Mouse (Mus musculus) skeletal muscle tissue, postnatal 0 days (tissue): Measurements from ENCODE around the gene Apobr. TPM values are rescaled to one million over a fixed set of nuclear protein-coding genes. Genes with fewer than 3 reads are reported as not detected.

ENCODE experiments used
- microRNA-seq, 2 experiments: library from miRNA; unstranded; fragments of <30 nt; microRNA quantifications; one replicate each; pipeline ENCODE4; 2016
- polyA plus RNA-seq: library from polyadenylated mRNA; unstranded; fragments of >200 nt; fragmentation: Nextera tagmentation; extraction: Ambion mirVana; gene quantifications from 2 replicates; pipeline ENCODE4 v1.2.1, GENCODE M21; 2015

The Apobr gene
- 0.72 and 1.1 TPM in 2 replicates for polyA plus RNA-seq

DNA sequence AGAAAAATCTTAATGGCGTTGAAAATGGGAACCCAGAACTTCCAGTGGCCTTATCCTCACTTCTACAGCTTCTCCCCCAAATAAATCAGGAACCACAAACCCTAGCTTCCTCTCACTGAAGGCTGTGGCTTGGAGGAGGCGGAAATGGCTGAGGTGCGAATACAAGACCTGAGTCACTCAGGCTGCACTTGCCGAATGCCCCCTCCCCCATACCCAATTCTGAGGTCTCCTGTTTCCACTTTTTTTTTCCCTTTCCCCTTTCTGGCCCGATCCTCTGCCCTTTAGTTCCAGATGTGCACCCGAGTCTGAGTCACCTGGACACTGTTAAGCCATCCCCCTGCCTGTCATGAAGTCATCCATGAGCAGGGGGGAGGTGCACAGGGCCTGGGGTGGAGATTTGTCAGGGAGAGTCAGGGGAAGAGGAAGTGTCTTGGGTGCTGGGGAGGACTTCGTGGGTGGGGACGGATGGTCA is at the start of gene Apobr:
TSS of gene Apobr (plus strand) at position 437 of the 472 bp plus-strand sequence.

DNA sequence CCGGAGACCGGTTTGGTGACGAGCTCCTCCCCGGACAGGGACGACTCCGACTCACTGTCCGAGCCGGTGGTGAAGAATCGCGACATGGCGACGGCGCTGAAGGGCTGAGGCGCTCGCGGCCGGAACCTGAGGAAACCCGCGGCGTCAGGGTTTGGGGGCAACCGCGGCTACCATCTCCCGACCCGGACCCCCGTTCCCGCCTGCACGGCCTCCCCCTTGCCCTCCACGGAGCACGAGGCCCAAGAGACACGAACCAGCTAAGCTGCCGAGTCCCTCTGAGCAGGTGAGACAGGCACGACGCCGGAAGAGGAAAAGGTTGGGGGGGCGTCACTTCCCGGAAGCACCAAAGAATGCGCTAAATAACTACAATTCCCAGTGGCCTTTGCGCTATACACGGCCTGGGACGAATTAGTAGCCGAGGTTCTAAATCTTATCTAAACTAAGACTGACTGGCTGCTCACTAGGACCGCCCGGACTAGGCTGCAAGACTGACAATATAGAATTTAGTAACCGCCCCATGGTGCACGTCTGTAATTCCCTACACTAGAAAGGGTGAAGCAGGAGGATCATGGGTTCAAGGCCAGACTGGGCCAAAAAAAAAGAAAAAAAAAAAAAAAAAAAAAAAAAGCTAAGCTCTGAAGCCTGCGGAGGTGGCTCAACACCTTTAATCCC is 18.5 kb upstream of the Apobr start, which contains the start of gene Eif3c:
TSS of gene Eif3c (minus strand) at position 318 of the 672 bp plus-strand sequence.

DNA sequence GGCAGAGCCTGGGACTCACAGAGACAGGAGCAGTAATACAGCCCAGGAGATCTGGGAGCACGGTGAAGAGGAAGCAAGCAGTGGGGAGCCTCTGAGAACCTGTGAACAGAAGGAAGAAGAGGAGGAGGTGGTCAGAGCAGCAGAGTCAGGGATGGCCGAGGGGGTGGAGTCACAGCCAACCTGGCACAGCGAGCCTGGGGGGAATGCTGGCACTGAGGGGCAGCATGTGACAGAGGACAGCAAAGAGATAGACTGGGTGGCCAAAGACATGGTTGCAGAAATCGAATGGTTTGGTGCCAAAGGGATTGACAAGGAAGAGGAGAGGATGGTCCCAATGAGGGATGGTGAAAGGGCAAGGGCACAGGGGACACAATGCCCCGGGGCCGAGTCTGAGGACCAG is 975 bp downstream of the Apobr start, which contains the start of gene Cln3:
TSS of gene Cln3 (minus strand) at position 101 of the 400 bp plus-strand sequence.

DNA sequence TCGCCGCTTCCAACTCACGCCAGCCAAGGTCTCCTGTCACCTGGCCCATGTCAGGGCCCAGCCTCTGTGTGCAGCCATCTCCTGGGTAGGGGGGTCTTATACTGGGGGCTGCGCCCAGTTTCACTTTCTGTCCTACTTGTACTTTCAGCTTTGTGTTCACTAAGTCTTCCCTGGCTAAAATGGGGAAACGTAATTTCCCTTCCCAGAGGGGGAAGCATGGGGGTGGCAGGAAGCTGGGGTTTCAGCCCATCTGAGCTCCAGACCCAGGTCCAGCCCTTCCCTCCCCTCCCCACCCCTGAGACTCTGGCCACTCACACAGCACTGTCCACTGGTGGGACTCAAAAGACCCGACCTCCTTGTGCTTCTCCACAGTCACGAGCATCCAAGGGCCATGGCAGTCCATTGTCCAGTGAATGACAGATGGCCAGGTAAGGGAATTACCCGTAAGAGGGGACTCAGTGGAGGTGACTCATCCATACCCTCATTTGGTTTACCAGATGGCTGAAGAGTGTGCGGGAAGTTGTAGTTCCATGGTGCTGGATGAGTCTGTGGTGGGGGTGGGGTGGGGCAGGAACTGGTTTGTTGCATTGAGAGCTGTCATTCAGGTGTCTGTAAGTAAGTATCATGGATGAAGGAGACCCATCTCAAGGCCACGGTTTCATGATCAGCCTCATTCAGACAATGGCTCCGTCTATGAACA is 10.3 kb downstream of the Apobr start, which contains the start of gene Il27:
TSS of gene Il27 (minus strand) at position 80 of the 700 bp plus-strand sequence.

DNA sequence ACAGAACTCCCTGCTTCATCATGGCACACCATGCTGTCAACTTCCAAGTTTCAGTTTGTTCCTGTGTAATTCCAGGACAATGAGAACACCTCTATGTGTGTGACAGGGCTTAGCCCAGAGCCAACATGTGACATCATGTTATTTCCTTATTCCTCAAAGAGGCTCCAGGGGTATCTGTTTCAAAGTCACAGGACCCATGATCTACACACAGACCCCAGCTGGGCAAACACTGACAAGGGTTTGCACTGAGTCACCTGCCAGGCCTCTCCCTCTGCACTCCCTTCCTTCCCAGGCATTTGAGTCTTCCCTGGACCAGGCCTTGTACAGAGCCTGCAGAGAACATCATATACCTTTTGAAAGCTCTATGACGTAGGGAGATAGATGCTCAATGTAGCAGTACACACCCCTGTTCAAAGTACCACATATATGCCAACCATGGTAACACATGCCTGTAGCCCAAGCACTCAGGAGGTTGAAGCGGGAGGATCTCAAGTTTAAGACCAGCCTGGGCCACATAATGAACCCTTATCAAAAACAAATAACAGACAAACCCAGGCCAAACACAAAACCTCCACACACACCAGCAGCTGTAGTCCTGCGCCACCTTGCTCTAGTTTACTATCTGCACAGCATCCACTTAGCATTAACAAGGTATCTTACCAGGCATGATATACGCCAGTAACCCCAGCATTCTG is 46.2 kb downstream of the Apobr start, which contains the start of gene Nupr1:
TSS of gene Nupr1 (minus strand) at position 38 of the 695 bp plus-strand sequence.

Small RNAs within 50 kb of the gene (microRNA-seq; reads per million reads assigned to microRNA genes)
- 0.21 to 0.71 reads per million in 2 experiments for gene Mir7059

Other genes starting within 250 kb of the Apobr start
- 1.6 and 1.7 TPM in 2 replicates for gene Lat, start 215.4 kb upstream of the Apobr start, polyA plus RNA-seq
- gene Spns1, start 207.5 kb upstream of the Apobr start, polyA plus RNA-seq: 27.8 and 28.4 TPM in 2 replicates
- 0.65 and 0.72 TPM in 2 replicates for gene Nfatc2ip, start 188.2 kb upstream of the Apobr start, polyA plus RNA-seq
- gene Cd19, start 170.1 kb upstream of the Apobr start, polyA plus RNA-seq: 0.17 and 0.21 TPM in 2 replicates
- 59.8 and 76.2 TPM in 2 replicates for gene Rabep2, start 156.2 kb upstream of the Apobr start, polyA plus RNA-seq
- 6,071 and 7,311 TPM in 2 replicates for gene Atp2a1, start 121.8 kb upstream of the Apobr start, polyA plus RNA-seq
- 39.5 and 42.1 TPM in 2 replicates for gene Sh2b1, start 109.5 kb upstream of the Apobr start, polyA plus RNA-seq
- 120 and 126 TPM in 2 replicates for gene Tufm, start 97.6 kb upstream of the Apobr start, polyA plus RNA-seq
- gene Atxn2l, start 81.5 kb upstream of the Apobr start, polyA plus RNA-seq: 17.2 and 18.9 TPM in 2 replicates
- 125 and 130 TPM in 2 replicates for gene Eif3c, start 18.5 kb upstream of the Apobr start, polyA plus RNA-seq
- 11.5 and 16.2 TPM in 2 replicates for gene Cln3, start 875 bp downstream of the Apobr start, polyA plus RNA-seq
- not detected in 2 replicates for gene Il27, start 10.0 kb downstream of the Apobr start, polyA plus RNA-seq
- gene Nupr1, start 45.9 kb downstream of the Apobr start, polyA plus RNA-seq: 28.9 and 66.2 TPM in 2 replicates
- gene Sgf29, start 64.4 kb downstream of the Apobr start, polyA plus RNA-seq: 17.4 and 21.8 TPM in 2 replicates
- gene Sult1a1, start 91.5 kb downstream of the Apobr start, polyA plus RNA-seq: 27.9 and 56.4 TPM in 2 replicates
- gene Bola2, start 110.5 kb downstream of the Apobr start, polyA plus RNA-seq: 73.2 and 75.7 TPM in 2 replicates
- 3.7 and 5.2 TPM in 2 replicates for gene Slx1b, start 110.8 kb downstream of the Apobr start, polyA plus RNA-seq
- 12.8 and 18.1 TPM in 2 replicates for gene Coro1a, start 122.8 kb downstream of the Apobr start, polyA plus RNA-seq
- 40.3 and 40.6 TPM in 2 replicates for gene Mapk3, start 174.7 kb downstream of the Apobr start, polyA plus RNA-seq
- 1.2 and 2.3 TPM in 2 replicates for gene Gdpd3, start 181.4 kb downstream of the Apobr start, polyA plus RNA-seq
- 155 and 192 TPM in 2 replicates for gene Ypel3, start 192.0 kb downstream of the Apobr start, polyA plus RNA-seq
- gene Tbx6, start 196.5 kb downstream of the Apobr start, polyA plus RNA-seq: 0.15 and 0.27 TPM in 2 replicates
- 94.5 and 113 TPM in 2 replicates for gene Ppp4c, start 207.6 kb downstream of the Apobr start, polyA plus RNA-seq
- 1.6 and 1.8 TPM in 2 replicates for gene Fam57b, start 212.7 kb downstream of the Apobr start, polyA plus RNA-seq
- not detected in 2 replicates for gene 4930451I11Rik, start 246.7 kb downstream of the Apobr start, polyA plus RNA-seq